Mouse (Mus musculus): Measurements from ENCODE around the gene Mr1. TPM values are rescaled to one million over a fixed set of nuclear protein-coding genes. Genes with fewer than 3 reads are reported as not detected.

The Mr1 gene
- polyA plus RNA-seq, 1 experiment from 2014 or later, result 28.4 TPM

DNA sequence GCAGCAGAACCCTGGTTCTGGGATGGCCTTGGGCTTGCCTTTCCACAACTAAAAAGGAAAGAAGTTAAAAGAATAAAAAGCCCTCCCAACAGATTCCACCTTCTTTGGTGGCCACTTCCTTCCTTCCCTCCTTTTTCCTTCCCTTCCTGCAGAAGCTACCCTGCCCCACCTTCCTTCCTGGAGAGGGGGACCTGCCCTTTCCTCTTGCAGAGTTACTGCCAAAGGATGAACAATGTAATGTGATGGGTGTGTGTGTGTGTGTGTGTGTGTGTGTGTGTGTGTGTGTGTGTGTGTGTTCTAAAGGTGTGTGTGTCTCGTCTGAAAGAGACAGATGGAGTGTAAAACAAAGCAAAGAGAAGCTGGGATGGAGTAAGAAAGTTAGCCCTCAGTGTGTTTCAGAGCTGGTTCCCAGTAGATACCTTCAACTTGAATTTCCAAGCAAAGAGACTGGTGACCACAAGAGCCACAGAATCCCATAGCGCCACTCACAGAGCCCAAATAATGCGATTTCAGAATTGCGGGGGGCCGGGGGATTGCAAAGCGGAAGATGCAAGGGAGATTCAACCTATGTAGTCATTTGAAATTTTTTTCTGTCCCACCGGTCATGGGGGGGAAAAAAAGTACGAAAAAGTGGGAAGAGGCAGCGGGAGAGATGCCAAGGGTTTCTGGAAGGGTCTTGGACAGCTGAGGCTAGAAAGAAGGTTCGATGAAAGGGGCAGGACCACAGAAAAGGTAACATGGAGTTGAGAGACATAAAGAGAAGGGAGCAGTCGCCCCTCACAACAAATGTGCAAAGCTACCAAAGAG lies 64.3 kb downstream of the Mr1 start:
- TF ChIP-seq CTCF (IDR thresholded peaks at IDR 0.05), result no peak
- no peaks in the 10 kb centered on the region for H3K27me3 ChIP-seq
- ChIA-PET CTCF (no interaction called here), POLR2A (interaction anchor here (0.5 to 1.4 kb wide), 5 partner anchors 13 to 160 kb away, joined by 3 to 6 read pairs (median 4); partner anchors contain the start of gene Ier5)
- ATAC-seq (no peak), DNase-seq (ENCODE audit: low read depth, low spot score) (no peak)
- in situ Hi-C loops (cut with MboI; ENCODE audit: low pct_unique_long_range_greater_than_20kb), result loop anchor here (5.0 to 25.0 kb wide), 2 partner anchors 930 to 1570 kb away; no protein-coding TSS in a partner anchor

GRCm38 (mm10) chr1:155077675-155078074 lies 68.9 kb downstream of the Mr1 start:
- CTCF ChIA-PET, result interaction anchor here (1.3 to 2.3 kb wide), 5 partner anchors 10 to 51 kb away, joined by 3 to 13 read pairs (median 6); no protein-coding TSS in a partner anchor
- in situ Hi-C loops (cut with MboI; ENCODE audit: low pct_unique_long_range_greater_than_20kb), result loop anchor here (25.0 kb wide), 1 partner anchor 1565 kb away; no protein-coding TSS in a partner anchor

More at GRCm38 (mm10) chr1:155077675-155078074, 68.9 kb downstream of the Mr1 start:
- DNase-seq (ENCODE audit: low read depth, low spot score) (no peak), ATAC-seq (no peak)
- TF ChIP-seq CTCF (IDR thresholded peaks at IDR 0.05), result no peak
- POLR2A ChIA-PET, result interaction anchor here (2.9 kb wide), 1 partner anchor 20 kb away, joined by 25 read pairs; the partner anchor contains the start of gene Ier5
- no peaks in the 10 kb centered on the region for H3K27me3 ChIP-seq

Other genes starting within 250 kb of the Mr1 start
- gene Ier5, start 47.2 kb downstream of the Mr1 start, polyA plus RNA-seq (2021), result 43.2 TPM
- gene Stx6, start 11.9 kb upstream of the Mr1 start, polyA plus RNA-seq (2021), result 52.1 TPM
- 75.8 TPM for gene BC034090, start 97.6 kb upstream of the Mr1 start, polyA plus RNA-seq (2021)